Mouse (Mus musculus) right cerebral cortex, postnatal 36 days (tissue): ENCODE measurements around the gene Gpr37l1.
A peak's percentile ranks its signal among the peaks of the same experiment; 100 is the strongest.

Source experiments
- DNase-seq, 2 experiments: peaks; one replicate each; pipeline ENCODE4 v3.0.0; 2022; ENCODE audit warnings: low spot score in 2 of 2, mixed read lengths in 1 of 2

The Gpr37l1 gene

DNA sequence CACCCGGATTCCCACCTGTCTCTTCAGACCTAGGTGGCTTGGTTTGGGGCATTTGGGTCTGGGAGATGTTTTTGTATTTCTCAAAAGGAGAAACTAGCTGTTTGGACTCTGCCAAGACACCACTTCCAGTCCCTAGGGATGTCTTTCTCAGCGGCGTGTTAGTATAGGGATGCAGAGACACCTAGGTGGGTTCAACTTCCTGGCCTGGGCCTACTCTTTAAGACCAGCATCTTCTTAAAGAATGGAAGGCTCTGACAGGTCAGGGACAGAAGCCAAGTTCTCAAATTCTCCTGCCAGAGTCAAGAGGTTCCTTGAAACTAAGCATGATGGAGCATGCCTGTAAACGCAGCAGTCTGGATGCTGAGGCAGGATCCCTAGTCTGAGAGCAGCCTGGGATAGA is 19.0 kb downstream of the Gpr37l1 start:
- no peak for DNase-seq

DNA sequence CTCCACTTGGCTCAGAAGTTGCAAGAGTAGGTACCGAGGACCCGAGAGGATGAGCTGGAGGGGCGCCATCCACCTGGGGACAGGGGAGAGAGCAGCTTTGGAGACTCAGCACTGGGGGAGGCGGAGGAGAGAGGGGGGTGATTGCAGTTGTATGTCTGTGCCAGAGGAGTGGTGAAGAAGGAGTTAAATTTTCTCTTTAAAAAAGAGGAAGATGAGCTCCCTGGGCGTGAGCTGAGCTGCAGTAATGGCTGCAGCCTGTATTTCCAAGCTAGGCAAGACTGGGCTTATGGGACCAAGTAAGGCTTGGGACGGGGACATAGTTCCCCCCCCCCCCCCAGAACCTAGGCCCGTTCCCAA is 19.8 kb downstream of the Gpr37l1 start:
- no peak for DNase-seq

DNA sequence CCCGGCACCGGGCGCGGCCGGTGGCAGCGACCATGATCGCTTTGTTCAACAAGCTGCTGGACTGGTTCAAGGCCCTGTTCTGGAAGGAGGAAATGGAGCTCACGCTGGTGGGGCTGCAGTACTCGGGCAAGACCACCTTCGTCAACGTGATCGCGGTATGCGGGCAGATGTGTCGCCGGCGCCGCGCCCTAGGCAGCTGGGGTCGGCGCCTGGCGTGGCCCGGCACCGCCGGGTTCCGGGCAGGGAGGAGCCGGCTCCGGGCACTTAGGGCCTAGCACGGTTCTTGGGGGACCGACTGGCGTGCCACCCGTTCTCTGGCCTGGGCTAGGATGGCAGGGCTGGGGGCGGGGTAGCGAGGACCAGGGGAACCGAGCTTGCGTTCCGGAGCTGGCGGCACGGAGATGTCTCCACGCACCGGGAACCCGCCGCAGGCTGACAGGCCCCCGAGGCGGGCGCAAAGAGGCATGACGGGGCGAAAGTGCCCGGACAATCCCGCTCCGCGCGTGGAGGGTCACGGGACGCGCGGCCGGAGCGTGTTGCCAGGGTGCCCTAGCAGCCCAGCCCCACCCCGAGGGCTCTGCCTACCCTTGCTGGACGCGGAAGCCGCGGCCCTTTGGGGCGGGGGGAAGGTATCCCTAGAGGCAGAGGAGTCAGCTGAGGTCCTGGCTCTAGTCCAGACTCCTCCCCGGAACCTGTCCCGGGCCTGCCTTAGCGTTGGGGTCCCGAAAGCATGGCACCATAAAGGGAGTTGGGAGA is 20.4 kb downstream of the Gpr37l1 start:
- peak; percentile 64 to 68 for DNase-seq

DNA sequence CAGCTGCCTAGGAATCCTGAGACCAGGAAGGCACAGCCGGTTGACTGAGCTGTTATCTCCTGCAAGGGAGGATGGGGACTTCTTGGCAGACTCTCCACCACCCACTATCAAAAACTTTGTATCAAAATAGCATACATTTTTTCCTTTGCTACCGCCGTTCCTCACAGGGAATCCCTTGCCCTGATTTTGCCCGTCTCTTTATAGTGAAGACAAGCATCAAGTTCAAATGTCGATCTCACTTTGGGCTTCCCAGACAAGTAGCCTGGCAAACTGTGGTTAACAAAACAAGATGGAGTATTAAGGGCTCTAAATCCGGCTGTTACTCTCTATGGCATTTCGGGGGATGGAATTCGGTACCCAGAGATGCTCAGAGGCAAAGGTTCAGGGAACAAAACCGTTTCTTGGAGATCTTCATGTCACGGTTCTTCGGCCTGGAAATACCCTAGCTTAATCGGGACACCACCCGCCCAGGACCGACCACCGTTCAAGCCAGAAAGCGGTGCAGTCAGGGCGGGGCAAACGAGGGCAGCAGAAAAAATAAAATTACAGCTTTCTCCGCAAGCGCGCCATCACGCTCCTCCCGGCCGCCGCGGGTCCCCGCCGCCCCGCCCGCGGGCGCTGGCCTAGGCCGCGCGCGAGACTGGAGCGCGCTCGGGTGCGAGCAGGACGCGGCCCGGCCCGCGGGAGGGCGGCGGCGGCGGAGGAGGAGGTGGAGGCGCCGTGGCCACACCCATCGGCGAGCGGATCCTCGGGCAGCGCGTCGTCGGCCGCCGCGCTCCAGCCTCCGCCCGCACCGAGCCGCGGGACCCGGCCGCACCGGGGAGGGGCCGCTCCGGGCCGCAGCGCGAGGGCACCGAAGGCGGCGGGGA is 21.2 kb downstream of the Gpr37l1 start, which contains the start of gene Arl8a:
Arl8a (plus strand) TSS at position 748 of the 869 bp plus-strand sequence.
- peak; percentile 73 to 75 for DNase-seq

DNA sequence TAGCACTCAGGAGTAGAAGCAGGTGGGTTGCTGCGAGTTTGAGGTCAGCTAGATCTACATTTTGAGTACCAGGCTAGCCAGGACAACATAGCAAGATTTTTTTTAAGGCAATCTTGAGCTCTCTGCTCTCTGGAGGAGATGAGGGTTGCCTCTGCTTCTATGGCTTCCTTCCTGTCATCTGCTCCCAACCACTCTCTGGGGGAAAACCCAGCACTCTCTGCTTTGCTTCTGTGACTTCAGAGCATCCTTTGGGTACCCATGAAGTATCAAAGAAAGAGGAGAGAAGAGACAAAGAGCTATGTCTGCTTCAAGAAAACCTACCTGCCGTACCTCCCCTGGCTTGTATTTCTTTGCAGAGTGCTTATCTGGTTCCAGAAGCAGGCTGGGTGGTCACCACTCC is 23.5 kb downstream of the Gpr37l1 start:
- no peak for DNase-seq

DNA sequence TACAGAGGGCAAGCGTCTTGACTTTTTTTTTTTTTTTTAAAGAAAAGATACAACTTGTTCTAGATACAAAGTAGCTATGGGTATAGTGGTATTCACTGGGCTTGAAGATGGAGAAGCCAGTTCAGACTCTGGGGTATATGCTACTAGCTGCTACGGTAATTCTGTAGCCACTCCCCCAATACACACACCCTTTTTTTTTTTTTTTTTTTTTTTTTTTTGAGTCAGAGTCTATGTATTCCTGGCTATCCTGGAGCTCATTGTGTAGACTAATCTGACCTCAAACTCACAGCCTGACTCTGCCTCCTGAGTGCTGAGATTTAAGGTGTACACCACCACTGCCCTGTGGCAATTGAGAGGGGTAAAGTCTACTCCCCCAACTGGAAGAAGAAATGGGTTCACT is 25.0 kb downstream of the Gpr37l1 start:
- DNase-seq = no peak

DNA sequence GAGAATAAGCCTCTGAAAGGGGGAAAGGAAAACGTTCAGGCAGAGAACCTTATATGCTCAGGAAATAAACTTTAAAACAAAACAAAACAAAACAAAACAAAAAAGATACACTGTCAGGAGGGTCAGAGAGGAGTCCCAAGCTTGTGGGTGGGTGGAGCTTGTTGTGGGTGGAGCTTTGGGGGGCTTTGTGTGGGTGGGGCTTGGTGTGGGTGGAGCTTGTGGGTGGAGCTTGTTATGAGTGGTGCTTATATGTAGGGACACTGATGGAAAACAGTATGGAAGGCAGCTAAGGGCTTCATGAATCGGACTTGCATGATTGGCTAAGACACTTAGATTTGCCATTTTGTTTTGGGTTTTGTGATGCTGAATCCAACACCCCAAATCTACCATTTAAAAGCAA is 27.6 kb downstream of the Gpr37l1 start:
- no peak for DNase-seq

DNA sequence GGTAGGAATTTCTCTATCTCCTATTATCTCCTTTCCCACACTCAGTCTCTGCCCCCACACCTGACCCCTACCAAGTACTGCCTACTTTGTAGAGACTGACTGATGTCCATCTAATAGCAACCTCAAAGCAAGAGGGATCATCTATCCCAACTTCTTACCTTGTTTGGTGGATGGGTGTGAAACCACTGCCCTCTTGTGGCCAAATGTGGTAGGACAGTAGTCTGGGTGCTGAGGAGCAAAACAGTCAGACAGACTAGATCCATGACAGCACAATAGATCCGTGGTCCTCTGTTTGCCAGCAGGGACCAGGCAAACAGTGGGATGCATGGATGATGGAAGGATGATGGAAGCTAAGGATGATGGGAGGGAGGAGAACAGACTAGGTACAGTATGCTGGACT is 31.0 kb downstream of the Gpr37l1 start:
- DNase-seq = no peak

DNA sequence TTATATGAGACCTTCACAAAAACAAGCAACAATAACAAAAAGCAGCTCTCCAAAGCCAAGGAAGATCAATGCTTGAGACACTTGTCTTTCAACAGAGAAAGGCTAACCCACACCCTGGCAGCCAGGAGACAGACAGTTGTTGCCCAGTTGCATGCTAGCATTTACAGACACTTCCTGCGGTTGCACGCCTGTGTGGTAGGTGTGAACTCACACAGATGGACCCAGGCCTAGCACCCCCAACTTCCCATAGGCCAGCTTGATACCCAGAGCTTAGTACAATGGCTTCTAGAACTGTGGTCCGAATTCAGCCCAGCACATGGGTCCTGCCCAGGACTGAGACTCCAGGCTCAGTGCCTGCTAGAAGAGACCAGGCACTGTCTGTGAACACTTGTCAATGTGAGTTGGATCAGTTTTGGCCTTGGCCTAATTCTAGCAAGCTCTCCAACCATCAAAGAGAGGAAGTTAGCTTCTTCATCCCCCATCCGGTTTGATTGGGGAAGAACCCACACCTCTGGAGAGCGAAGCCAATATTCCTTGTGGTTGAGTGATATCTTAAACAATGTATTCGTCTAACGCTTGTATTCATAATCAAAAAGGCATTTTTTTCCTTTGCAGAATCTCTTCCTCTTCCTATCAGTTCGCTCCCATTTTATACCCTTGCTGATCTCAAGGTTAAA is 32.2 kb downstream of the Gpr37l1 start:
- no peak for DNase-seq

DNA sequence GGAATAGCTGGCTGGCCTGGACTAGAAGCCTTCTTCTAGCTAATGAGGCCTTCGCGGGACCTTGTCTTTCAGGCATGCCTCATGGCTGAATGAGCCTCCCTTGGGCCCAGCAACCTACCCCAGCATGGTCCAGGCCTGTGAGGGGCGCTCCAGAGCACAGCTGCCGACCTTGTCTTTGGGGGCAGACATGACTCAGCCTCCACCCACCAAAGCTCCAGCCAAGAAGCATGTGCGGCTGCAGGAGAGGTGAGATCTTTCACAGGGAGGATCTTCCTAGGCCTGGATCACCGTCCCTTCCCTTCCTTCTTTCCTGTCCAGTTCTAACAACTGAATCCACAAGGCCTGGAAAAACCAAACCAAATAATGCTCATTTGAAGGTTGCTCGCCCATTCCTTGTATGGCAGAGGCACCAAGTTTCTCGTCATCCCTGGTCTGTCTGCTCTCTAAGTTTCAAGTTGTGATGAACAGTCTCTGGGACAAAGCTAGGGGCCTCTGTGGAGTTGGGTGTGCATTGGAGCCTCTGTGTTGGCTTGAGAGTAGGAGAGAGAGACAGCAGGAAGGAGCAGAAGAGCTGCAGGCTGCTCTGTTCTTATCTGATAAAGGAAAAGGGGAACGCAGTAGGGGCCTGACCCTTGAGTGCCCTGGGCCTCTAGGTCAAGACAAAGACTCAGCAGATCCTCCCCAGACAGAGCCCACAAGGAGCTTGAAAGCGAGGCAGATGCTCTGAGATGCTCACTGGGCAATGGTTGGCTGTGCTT is 33.6 kb downstream of the Gpr37l1 start:
- no peak for DNase-seq

DNA sequence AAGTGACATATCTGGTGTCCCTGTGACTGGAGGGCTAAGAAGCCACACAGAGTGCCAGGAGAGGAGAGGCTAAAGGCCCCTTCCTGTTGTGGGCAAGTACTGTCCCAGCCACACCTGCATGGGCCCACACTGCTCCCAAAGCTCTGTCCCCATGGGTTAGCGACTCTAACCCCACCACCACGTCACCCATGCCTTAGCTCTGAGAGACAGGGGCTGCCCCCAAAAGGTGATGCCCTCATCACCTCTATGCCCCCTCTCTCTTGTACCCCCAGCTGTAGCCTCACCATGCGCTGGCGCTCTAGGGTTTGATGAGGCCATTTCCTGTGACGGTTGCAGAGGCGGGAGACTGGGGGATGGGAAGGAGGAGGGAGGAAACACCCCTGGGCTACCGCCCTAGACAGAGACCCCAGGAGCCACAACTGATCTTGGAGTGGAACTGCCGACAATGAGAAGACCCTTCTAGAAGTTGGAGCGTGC is 34.5 kb downstream of the Gpr37l1 start:
- no peak for DNase-seq

DNA sequence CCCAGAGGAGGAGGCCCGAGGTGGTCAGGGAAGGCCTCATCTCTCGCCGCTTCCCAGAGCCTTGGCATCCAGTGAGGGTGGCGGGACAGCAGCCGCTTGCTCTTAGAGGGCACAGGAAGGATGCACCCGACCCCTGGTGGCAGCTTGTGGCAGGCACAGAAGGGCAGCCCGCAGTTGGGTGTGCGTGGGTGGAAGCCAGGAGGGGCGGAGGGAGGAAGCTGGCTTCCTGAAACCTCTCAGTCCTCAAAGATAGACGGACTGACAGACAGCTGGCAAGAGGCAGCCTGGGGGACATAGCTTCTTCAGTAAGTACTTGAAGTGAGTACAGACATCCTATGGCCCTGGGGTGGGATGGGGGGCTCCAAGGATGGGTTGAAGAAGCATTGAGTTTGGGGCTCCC is 35.0 kb downstream of the Gpr37l1 start, which contains the start of gene Ptpn7:
Ptpn7 (plus strand) TSS at position 228 of the 400 bp plus-strand sequence.
- DNase-seq = no peak

DNA sequence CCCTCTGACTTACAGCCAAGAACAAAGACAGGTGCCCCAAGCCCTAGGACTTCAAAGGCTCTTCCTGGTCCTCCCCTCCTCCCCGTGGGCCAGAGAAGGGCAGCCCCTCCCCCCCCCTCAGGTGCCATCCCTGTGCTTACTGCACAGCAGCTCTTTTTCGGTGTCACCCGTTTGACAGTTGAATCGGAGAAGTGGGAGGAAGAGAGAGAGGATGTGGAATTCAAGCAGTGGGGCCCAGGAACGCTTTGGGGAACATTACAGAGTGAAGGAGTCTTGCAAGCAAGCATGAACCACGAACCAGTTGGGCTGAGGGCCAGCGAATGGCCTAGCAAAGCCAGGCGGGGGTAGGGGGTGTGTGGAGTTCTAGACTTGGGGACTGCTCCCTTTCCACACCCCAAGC is 35.9 kb downstream of the Gpr37l1 start:
- no peak for DNase-seq

DNA sequence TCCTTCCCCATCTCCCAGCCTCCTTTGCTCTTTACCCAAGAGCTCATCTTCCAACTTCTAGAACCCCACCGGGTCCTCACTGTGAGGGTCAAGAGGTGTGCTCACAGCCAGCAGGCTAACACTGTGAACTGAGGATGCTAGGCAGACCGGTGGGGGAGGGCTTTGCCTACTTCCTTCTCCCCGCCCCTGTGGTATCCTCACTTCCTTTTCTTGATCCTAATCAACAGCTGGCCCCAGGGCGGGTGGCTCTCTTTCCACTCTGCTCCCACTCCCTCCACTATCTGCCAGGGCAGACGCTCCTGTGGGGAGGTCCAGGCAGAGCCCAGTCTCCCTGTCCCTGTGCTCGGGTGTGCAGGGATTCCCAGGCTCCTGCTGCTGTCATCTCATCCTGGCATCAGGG is 36.4 kb downstream of the Gpr37l1 start:
- DNase-seq = no peak

DNA sequence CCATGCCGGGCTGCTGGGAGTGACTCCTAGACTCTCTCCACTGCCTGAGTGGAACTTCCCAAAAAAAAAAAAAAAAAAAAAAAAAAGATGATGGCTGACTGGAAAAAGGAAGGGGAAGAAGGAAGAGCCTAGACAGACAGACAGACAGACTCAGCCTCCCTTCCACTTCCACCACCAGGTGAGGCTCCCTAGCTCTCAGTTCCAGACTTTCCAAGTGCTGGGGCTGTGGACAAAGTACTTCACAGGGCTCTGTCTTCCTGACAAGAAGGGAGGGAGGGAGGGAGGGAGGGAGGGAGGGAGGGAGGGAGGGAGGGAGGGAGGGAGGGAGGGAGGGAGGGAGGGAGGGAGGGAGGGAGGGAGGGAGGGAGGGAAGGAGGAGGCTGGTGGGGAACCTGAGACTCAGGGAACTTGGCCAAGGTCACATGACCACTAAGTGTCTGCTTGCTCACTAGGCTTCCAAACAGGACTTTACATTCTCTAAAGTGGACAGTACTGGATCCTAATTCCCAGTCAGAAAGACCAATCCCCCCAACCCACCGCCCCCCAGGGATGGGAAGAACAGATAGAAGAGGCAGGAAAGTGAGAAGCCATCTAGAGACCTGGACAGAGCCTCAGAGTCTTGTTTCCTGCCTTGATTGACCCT is 37.0 kb downstream of the Gpr37l1 start:
- DNase-seq = no peak

DNA sequence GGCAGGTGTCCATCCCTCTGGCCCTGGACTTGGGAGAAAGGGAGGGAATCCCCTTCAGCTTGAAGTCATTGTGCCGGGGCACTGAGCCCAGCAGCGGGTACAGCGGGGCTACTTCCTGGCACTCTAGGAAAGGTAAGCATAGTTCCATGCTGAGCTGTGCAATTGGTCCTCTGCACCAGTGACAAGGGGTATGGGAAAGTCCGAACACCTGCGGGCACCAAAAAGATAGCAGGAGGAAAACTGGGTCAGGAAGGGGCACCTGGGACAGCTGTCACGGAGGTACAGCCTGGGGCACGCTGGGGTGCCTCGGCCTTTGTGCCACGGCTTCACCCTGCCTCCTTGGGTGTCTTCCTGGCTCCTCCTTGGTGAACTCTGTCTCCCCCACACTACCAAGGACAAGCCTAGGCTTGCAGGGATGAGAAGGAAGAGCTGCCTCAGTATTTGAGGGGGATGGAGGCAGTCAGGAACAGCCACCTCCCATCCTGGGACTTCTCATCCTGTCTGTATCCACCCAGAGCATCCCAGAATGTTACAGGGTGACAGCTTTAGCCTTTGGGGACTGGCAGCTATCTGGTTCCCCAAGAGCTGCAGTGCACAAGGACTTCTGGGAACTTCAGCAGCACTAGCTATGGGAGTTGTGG is 37.8 kb downstream of the Gpr37l1 start:
- no peak for DNase-seq

DNA sequence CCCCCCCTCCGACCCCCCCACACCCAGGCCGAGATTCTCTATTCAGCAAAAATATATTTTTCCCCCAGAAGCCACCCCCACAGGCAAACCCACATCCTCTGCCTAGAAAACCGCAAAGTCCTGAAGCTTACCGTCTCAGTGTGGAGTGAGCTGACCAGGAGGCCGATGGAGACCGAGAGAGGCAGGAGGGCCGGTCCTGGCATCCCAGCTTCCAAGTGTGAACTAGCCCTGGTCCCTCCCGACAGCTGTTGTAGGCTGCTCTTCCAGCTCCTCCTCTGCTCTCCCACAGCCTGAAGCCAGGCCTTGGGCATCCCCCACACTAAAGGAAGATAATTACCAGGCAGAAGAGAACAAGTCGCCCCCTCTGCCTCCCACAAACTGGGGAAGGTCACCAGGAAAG is 38.5 kb downstream of the Gpr37l1 start:
- DNase-seq = no peak

DNA sequence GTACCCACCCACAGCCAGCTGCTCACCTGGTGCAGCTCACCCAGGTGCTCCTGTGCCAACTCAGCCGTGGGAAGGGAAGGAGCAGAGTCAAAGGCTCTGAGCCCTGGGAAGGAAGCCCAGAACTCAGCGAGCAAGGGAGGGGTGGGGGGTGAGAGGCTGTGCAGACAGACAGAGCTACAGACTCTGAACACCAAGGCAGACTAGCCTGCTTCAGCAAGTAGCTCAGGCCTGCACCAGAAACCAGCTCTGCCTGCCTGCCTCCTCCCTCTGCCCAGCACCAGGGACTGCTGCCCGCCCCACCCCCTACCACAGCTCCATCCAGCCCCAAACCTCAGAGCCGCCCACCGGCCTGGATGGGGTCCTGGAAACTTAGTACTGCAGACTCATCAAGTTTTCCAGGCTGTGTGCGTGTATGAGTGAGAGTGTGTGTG is 39.5 kb downstream of the Gpr37l1 start:
- DNase-seq = no peak

DNA sequence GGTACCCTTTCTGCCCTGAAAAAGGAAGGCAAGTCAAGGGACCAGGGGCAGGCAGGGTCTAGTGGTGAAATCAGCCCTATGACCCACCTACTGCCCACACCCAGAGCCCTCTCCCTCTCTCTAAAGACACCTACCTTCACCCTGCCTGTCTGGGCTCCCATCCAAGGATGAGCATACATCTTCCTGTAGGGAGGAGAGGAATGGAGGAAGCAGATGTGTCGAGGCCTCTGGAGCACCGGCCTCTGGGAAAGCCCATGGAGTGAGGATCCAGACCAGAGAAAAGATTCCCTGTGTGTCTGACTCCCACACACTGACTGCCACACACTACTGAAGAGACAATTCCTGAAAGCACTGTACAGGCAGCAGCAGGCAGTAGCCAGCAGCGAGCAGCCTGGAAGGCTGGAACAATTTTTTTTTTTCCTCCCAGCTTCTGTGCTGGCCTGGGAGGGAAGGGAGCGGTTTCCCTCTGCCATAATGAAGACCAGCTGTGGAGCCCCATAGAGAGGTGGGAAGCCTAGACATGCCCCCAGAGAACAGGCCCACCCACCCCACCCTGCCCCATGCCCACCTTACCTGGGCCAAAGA is 40.9 kb downstream of the Gpr37l1 start:
- DNase-seq = peak in 1 of 2 experiments; percentile 42

DNA sequence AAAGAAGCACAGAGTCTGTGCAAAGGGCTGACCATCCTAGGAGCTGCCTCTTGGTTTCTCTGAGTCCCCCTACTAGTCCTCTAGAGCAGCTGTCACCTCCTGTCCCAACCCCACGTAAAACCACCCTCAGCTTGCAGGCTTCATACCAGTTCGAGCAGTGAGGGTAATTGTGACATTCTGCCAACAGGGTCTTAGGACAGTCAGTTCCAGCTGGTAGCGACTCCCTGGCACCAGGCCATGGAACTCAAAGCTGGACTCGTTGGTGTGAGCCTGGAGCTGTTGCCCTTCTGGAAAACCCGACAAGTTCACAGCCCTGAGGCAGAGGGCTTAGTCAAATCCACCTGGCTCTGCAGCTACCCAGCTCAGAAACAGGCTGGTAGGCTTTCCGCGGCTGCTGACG is 41.5 kb downstream of the Gpr37l1 start:
- DNase-seq = no peak
